Mouse (Mus musculus) induced T-regulatory cell, adult 2 months (primary cell): ENCODE results near the gene Agbl2.

Source experiments
- DNase-seq: peaks from one replicate; pipeline ENCODE4 v3.0.0-alpha.2; 2012; ENCODE audit warnings: low read depth

Gene Agbl2

DNA sequence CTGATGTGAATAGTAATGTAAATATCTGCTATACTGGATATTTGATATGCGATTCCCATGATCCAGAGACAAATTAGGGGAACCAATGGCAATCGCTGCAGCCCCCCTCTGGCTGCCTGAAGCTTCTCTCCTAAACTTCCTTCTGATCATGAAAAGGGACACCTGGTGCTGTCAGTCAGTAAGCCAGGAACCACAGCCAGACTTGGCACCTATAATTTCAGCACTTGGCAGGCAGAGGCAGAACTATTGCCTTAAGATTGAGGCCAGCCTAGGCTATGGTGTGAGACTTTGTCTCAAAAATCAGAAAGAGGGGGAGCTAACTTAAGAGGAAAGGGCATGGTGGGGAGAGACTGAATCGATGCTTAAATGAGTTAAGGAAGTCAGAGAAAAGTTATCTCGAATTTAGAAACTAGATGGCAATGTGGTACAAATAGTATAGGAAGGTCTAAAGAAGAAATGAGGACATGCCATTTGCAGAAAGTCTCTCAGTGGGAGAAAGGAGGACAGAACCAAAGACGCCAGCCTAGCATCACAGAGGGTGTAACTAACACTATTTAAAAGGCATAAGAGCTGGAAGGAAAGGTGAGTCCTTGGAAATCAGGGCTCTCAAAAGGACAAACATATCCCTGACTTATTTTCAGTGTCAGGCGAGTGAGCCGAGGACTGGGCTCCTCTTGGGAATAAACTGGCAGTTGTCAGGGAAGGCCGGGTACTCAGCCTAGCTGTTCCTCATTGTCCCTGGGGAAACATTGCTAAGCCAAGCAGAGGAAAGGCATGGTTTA lies 88.8 kb downstream of the Agbl2 start:
- DNase-seq = no peak

DNA sequence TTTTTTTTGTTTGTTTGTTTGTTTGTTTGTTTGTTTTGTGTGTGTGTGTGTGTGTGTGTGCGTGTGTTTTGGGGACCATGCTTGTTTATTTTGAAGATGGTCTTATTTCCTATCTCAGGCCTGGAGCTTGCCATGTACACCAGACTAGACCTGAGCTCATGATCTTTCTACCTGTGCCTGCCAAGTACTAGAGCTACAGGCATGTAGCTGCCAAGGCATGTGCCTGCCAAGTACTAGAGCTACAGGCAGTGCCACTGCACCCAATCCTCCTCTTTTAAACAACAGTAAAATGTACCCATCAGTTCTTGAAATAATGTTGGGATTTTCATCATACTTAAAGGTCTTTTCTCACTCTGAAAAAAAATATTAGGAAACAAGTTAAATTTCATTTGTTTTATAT lies 91.5 kb downstream of the Agbl2 start:
- no peak for DNase-seq

DNA sequence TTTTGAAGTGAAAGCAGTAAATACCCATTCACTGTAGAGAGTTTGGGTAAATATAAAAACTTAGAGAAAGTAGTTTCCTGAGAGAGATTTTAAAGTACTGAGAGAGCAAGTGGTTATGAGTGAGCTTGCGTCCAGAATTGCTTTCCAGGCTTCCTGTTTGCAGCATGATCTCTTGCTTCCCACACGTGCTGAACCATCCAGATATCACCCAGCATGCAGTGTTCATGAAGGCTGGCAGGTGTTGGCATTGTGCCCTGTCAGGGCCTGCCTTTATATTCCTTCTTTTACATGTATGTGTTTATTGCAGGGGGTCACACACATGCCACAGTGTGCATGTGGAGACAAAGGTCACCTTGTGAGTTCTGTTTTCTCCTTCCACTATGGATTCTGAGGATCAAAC lies 92.7 kb downstream of the Agbl2 start:
- DNase-seq = no peak

GRCm38 (mm10) chr2:90877584-90878259 lies 95.2 kb downstream of the Agbl2 start:
- no peak for DNase-seq

GRCm38 (mm10) chr2:90879419-90879818 lies 96.9 kb downstream of the Agbl2 start:
- no peak for DNase-seq

DNA sequence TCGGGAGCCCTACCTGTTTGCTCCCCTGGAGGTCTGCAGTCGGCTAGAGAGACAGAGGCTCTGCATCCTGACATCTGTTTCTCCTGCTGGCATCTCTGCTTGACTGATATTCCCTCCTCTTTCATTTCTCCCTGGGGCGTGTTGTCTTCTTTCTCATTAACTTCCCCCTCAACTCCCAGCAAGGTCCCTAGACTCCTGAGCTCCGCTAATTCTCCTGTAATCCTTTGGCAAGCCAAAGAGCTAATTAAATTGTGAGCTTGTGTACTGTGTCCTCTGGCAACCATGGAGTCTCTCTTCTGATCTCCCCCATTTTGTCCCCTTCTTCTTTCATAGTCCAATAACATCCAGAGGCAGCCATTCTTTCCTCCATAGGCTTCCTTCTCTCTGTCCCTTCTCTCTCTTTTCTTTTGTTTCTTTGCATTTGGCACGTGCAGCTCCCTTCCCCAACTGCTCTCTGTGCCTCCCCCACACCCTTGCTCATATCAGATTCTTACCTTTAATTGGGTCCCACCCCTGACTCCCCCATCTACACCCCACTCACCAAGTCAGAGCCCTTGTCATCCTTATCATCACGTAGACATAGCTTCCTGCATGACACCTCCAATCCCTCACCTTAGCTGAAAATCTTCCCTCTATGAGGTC lies 97.7 kb downstream of the Agbl2 start:
- no peak for DNase-seq

GRCm38 (mm10) chr2:90881824-90882223 lies 99.3 kb downstream of the Agbl2 start:
- no peak for DNase-seq
